Mouse (Mus musculus) embryonic facial prominence, embryonic 13.5 days (tissue): Measurements from ENCODE around the gene Cep128. TPM values are rescaled to one million over a fixed set of nuclear protein-coding genes. Genes with fewer than 3 reads are reported as not detected.

Experiments used
- ATAC-seq: fragments of 200-750 bp; cut with Nextera tagmentation; 2 replicates; pipeline ENCODE4 v1.8.0; 2017; ENCODE audit warnings: low read depth; ENCODE audit not compliant: insufficient number of reproducible peaks, insufficient read depth, low FRiP score, low TSS enrichment
- H3K27ac ChIP-seq: fragments of 300-500 bp; sonication (generic); 2 replicates; pipeline ENCODE4 v1.5.1; 2015; ENCODE audit warnings: moderate library complexity, mild to moderate bottlenecking, inconsistent platforms
- H3K27me3 ChIP-seq: fragments of 300-500 bp; sonication (generic); 2 replicates; pipeline ENCODE4 v1.6.1; 2015; ENCODE audit warnings: mild to moderate bottlenecking, inconsistent platforms
- H3K36me3 ChIP-seq: fragments of 300-500 bp; sonication (generic); 2 replicates; pipeline ENCODE4 v1.6.1; 2015; ENCODE audit warnings: mild to moderate bottlenecking, inconsistent platforms
- H3K4me1 ChIP-seq: fragments of 300-500 bp; sonication (generic); 2 replicates; pipeline ENCODE4 v1.6.1; 2015; ENCODE audit warnings: inconsistent platforms
- H3K4me2 ChIP-seq: fragments of 300-500 bp; sonication (generic); 2 replicates; pipeline ENCODE4 v1.6.1; 2015; ENCODE audit warnings: moderate library complexity, mild to moderate bottlenecking, inconsistent platforms
- H3K4me3 ChIP-seq: fragments of 300-500 bp; sonication (generic); 2 replicates; pipeline ENCODE4 v1.5.1; 2015; ENCODE audit warnings: mild to moderate bottlenecking, inconsistent platforms
- H3K9ac ChIP-seq: fragments of 300-500 bp; sonication (generic); 2 replicates; pipeline ENCODE4 v1.6.1; 2015; ENCODE audit warnings: mild to moderate bottlenecking, inconsistent platforms
- H3K9me3 ChIP-seq: fragments of 300-500 bp; sonication (generic); 2 replicates; pipeline ENCODE4 v1.6.1; 2016; ENCODE audit warnings: inconsistent platforms
- WGBS: fragments of 180-500 bp; shearing (Covaris S2); methylation state at CpG from one replicate; pipeline ENCODE4 v1.1.7; 2015; ENCODE audit warnings: mixed read lengths; 5-methylcytosine and 5-hydroxymethylcytosine counted together
- polyA plus RNA-seq: library from polyadenylated mRNA; unstranded; fragments of >200 nt; fragmentation: Nextera tagmentation; extraction: Ambion mirVana; gene quantifications from 2 replicates; pipeline ENCODE4 v1.2.1, GENCODE M21; 2015

The Cep128 gene
- polyA plus RNA-seq, 1 experiment from 2014 or later, result 9.1 TPM

DNA sequence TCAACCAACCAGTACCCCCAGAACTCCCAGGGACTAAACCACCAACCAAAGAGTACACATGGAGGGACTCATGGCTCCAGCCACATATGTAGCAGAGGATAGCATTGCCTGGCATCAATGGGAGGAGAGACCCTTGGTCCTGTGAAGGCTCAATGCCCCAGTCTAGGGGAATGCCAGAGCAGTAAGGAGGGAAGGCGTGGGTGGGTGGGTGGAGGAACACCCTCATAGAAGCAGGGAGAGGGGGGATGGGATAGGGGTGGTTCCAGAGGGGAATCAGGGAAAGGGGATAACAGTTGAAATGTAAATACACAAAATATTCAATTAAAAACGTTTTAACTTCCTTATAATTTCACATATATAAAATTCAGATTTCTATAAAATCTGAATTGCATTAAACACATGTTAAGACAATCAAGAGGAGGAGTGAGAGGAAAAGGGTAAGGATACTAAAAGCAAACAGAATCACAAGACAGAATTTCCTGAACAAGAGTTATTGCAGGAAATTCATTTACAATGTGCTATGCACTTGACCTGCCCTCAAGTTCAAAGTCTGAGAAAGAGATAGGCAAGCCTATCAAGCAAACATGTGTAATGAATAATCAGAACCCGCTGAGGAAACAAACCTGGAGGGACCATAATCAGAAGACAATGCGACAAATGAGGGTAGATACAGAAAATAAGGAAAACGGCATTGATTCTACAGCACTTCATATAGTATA is 207.2 kb downstream of the Cep128 start:
- Histone ChIP-seq H3K9me3 (no peaks in the 10 kb centered on the region), H3K36me3 (no peaks in the 10 kb centered on the region), H3K4me3 (no peak overlapping the region), H3K27ac (no peak overlapping the region), H3K4me2 (no peak overlapping the region), H3K9ac (no peak overlapping the region), H3K4me1 (no peaks in the 10 kb centered on the region), H3K27me3 (no peaks in the 10 kb centered on the region)
- WGBS, result 69% methylated on average over 5 of the region's 5 CpGs
- no peak for ATAC-seq

DNA sequence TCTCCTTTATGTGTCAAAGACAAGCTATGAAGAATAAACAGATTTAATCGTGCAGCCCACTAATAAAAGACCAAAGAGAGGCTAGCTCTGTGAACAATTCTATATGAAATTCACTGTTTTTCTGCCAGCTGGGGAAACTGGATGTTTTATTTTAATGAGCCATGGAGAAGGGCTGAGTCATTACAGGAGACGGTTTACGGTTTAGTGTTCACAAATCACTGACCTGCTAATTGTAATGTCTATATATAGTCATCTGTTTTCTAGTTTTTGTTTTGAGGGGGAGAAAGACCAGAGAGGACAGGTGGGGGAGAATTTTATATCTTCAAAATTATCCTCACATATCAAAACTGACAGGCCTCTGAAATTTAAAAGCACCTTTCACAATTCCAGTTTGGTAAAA is 212.6 kb downstream of the Cep128 start:
- no peaks in the 10 kb centered on the region for H3K4me1 ChIP-seq
- no peak overlapping the region for H3K4me2 ChIP-seq
- no peak overlapping the region for H3K4me3 ChIP-seq
- H3K9me3 ChIP-seq, result no peaks in the 10 kb centered on the region
- no peak for ATAC-seq
- H3K27ac ChIP-seq, result no peak overlapping the region
- no peaks in the 10 kb centered on the region for H3K27me3 ChIP-seq
- H3K36me3 ChIP-seq, result no peaks in the 10 kb centered on the region
- no peak overlapping the region for H3K9ac ChIP-seq
- WGBS, result 75% methylated on average over 3 of the region's 3 CpGs

DNA sequence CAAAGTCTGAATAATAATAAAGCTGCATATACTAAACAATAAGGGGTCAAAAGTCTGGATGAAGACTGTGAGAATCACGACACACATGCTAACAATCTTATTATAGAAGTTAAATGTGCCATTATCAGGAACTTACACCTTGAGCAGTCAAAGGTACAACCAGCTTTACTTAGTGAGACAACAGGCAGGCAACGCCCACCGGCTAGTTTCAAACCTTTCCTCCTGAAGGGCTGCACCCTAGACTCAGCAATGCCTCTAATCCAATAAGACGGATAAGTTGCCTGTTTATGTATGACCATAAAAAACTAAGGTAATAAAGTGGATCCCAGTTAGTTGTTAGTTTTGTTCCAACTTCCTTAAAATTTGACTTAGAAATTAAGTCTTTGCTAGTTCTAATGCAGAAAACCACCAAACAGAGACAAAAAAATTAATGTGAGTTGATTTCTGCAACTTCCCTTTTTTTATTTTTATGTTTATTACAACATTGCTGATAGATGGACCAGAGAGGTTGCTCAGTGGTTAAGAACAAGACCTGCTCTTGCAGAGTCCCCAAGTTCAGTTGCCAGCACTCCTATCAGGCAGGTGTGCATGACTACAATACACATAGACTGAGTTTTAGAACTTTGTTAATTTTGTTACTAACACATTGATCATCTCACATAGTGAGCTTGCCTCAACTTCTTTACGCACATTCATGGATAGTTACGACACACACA is 223.0 kb downstream of the Cep128 start:
- H3K27ac ChIP-seq, result no peak overlapping the region
- H3K4me2 ChIP-seq, result no peak overlapping the region
- H3K9me3 ChIP-seq, result no peaks in the 10 kb centered on the region
- H3K27me3 ChIP-seq, result no peaks in the 10 kb centered on the region
- no peaks in the 10 kb centered on the region for H3K4me1 ChIP-seq
- H3K9ac ChIP-seq, result no peak overlapping the region
- H3K4me3 ChIP-seq, result no peak overlapping the region
- 91% methylated on average over 6 of the region's 6 CpGs for WGBS
- ATAC-seq, result no peak
- no peaks in the 10 kb centered on the region for H3K36me3 ChIP-seq

DNA sequence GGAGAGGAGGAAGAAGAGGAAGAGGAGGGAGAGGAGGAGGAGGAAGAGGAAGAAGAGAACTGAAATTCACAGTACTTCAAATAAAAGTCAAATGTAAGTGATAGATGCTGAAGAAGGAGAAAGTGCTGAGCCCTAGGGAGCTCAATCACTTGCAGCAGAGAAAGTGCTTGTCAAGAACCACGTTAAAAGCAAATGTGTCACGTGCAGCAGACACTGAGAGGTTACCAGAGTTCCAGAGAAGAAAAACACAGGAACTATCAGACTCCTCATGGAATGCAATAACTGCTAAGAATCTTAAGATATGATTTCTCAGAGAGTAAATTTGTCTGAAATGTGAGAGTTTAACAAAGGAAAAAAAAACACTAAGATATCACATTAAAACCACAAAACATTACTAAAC is 225.7 kb downstream of the Cep128 start:
- no peaks in the 10 kb centered on the region for H3K4me1 ChIP-seq
- H3K27me3 ChIP-seq, result no peaks in the 10 kb centered on the region
- H3K36me3 ChIP-seq, result no peaks in the 10 kb centered on the region
- H3K9me3 ChIP-seq, result no peaks in the 10 kb centered on the region
- no peak overlapping the region for H3K4me3 ChIP-seq
- ATAC-seq, result no peak
- no peak overlapping the region for H3K9ac ChIP-seq
- WGBS, result 56% methylated on average over 2 of the region's 2 CpGs
- no peak overlapping the region for H3K27ac ChIP-seq
- H3K4me2 ChIP-seq, result no peak overlapping the region

DNA sequence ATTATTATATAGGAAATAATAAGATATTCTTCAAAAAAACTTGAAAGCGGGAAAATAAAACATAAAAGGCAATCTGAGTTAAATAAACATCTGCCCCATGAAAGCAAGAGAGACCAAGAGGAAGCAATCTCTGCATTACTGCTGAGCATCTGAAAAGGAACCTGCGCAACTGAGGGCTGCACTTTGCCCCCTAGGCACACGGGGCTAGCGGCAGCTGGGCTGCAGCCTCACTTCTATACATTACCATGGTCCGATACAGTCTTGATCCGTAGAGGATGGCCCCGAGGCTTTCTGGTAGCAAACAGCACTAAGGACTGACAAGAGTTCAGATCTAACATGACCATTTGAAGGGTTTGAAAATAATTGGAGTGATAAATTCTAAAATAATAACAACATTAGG is 230.2 kb downstream of the Cep128 start:
- no peaks in the 10 kb centered on the region for H3K4me1 ChIP-seq
- H3K9me3 ChIP-seq, result no peaks in the 10 kb centered on the region
- no peak overlapping the region for H3K4me2 ChIP-seq
- H3K27ac ChIP-seq, result no peak overlapping the region
- 66% methylated on average over 7 of the region's 7 CpGs for WGBS
- no peak overlapping the region for H3K4me3 ChIP-seq
- no peaks in the 10 kb centered on the region for H3K36me3 ChIP-seq
- ATAC-seq, result no peak
- H3K27me3 ChIP-seq, result no peaks in the 10 kb centered on the region
- no peak overlapping the region for H3K9ac ChIP-seq

DNA sequence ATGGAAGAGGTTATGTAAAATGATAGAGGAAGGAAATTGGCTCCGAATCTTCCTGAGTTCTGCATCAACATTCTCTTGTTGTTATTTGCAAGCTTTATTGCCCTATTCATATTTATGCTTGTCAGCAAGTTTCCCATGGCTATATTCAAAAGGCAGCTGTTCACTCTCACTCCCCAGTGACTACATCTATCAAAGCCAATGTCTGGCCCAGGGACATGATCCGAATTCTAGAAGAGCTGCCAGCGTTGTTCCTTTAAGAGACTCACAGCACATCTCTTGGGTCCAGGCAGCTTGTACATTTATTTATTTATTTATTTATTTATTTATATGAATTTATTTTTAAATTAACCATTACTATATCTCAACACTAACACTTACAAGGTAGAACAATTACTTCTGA is 235.1 kb downstream of the Cep128 start:
- Histone ChIP-seq H3K9ac (no peak overlapping the region), H3K27me3 (no peaks in the 10 kb centered on the region), H3K4me1 (no peaks in the 10 kb centered on the region), H3K4me2 (no peak overlapping the region), H3K36me3 (no peaks in the 10 kb centered on the region), H3K9me3 (no peaks in the 10 kb centered on the region), H3K4me3 (no peak overlapping the region), H3K27ac (no peak overlapping the region)
- 88% methylated on average over 3 of the region's 3 CpGs for WGBS
- ATAC-seq, result no peak

DNA sequence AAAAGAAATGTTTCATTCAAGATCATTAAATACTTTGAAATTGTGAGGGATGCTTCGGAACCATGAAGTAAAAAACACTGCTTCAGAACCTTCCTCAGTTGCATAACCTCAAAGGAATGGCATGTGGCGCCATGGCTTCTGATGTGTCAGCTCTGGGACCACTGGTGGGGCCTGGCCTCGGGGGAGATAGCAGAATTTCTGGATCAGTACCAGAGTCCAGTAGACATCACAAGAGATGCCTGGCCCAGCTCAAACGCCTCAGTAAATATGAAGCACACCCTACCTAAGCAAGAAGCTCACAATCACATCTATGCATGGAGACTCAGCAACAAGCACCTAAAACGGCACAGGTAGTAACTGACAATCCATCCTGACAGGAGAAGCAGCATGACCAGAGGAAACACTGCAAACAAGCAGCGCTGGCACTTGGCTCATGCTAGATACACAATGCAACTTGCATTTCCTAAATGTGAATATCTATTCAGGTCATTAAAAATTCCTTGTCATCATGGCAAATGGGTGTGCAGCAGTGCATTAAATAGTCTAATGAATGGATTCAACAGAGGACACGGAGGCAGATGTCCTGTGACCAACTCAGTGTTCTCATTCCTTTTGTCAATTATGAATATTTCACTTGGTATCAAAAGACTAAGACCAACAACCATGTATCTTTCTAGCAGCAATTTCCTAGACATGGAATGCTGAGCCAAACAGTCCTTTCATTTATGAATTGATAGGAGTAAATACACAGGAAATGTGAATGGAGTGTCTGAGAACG is 249.3 kb downstream of the Cep128 start:
- no peak overlapping the region for H3K4me2 ChIP-seq
- no peaks in the 10 kb centered on the region for H3K4me1 ChIP-seq
- no peaks in the 10 kb centered on the region for H3K27me3 ChIP-seq
- no peaks in the 10 kb centered on the region for H3K9me3 ChIP-seq
- H3K9ac ChIP-seq, result no peak overlapping the region
- H3K36me3 ChIP-seq, result no peaks in the 10 kb centered on the region
- no peak overlapping the region for H3K27ac ChIP-seq
- H3K4me3 ChIP-seq, result no peak overlapping the region
- WGBS, result 87% methylated on average over 8 of the region's 8 CpGs
- ATAC-seq, result no peak

DNA sequence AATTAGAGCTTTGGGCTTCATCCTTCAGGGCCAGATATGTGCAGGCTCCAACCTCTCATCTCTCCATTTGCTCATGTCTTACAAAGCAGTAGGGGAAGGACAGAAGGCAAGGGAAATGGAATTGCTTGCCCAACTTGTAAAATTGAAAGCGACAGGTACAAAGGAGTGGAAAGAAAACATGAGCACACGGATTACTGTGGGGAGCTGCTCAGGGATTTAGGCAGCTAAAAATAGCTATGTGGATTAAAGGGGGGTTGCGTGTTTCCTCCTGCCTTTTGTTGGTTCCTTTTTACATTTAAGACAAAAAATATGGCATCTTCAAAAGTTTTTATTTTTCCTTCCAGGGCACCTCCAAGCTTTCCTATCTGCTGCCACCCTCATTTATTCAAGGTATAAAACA is 269.2 kb downstream of the Cep128 start:
- Histone ChIP-seq H3K27ac (no peak overlapping the region), H3K4me3 (no peak overlapping the region), H3K4me1 (peaks cover 7% of the 10 kb centered on the region; the same call in 1 of the 2 replicates), H3K9me3 (no peaks in the 10 kb centered on the region), H3K27me3 (no peaks in the 10 kb centered on the region), H3K4me2 (no peak overlapping the region), H3K36me3 (no peaks in the 10 kb centered on the region), H3K9ac (no peak overlapping the region)
- 48% methylated on average over 3 of the region's 3 CpGs for WGBS
- no peak for ATAC-seq

DNA sequence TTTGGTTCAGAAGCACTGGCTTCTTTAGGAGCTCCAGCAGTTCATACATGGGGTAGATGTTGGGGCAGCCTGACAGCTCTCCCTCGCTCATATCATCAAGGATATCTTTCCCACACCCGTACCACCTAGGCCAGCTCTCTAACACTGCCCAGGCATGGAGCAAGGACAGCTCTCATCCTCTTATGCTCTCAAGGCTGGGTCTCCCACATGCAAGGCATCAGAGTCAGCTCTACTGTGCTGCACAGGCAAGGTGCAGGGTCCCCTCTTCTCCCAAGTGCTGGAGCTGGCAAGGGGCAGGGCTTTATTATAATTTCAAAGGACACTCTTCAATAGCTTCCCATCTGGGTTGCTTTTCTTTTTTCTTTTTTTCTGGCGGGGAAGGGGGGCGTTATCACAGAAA is 280.9 kb downstream of the Cep128 start:
- H3K27me3 ChIP-seq, result no peaks in the 10 kb centered on the region
- no peak overlapping the region for H3K9ac ChIP-seq
- H3K4me2 ChIP-seq, result no peak overlapping the region
- H3K9me3 ChIP-seq, result no peaks in the 10 kb centered on the region
- WGBS, result 77% methylated on average over 4 of the region's 4 CpGs
- no peaks in the 10 kb centered on the region for H3K36me3 ChIP-seq
- no peak for ATAC-seq
- H3K4me1 ChIP-seq, result peaks cover 6% of the 10 kb centered on the region; the same call in 1 of the 2 replicates
- no peak overlapping the region for H3K27ac ChIP-seq
- H3K4me3 ChIP-seq, result no peak overlapping the region

DNA sequence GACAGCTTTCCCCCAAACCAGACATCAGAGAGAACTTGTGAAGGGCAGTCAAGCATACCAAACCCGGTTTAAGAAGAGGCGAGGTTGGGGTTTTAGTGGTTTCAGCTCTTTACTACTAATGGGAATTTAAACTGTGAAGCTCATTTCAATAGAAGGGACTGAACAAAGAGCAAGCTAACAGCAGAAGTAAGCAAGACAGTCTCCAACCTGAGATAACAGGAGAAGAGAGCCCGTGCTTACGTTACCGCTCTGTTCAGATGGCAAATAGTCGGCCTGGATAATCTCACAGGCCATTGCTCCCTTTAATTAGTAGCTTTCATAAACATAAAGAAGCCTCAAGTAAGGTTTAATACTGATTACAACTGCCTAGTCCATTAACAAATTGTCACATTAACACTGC is 286.3 kb downstream of the Cep128 start:
- Histone ChIP-seq H3K9ac (no peak overlapping the region), H3K27me3 (no peaks in the 10 kb centered on the region), H3K4me1 (peaks cover 6% of the 10 kb centered on the region; the same call in 1 of the 2 replicates), H3K36me3 (no peaks in the 10 kb centered on the region), H3K4me2 (no peak overlapping the region), H3K9me3 (no peaks in the 10 kb centered on the region), H3K4me3 (no peak overlapping the region), H3K27ac (no peak overlapping the region)
- WGBS, result 69% methylated on average over 6 of the region's 6 CpGs
- ATAC-seq, result no peak

DNA sequence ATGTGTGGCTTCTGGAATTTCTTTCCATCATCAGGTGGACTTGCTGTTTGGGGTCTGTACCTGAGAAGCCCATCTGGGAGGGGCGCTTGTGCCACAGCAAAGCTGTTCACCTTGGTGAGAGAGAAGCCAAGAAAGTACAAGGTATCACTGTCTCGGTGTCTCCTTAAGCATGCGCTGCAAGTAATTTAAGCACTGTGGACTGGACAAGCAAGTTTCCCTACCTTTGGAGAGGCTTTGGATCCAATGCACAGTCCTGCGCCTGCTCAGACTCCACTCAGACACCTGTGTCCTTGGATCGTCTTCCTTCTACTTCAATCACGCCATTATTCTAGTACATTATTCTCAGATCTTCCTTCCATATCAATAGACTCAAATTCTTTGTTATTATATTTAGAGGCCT is 288.0 kb downstream of the Cep128 start:
- H3K4me3 ChIP-seq, result no peak overlapping the region
- ATAC-seq, result no peak; the same call in 1 of the 2 replicates
- no peaks in the 10 kb centered on the region for H3K27me3 ChIP-seq
- 79% methylated on average over 6 of the region's 6 CpGs for WGBS
- H3K4me2 ChIP-seq, result no peak overlapping the region
- H3K4me1 ChIP-seq, result no peaks in the 10 kb centered on the region
- H3K9me3 ChIP-seq, result no peaks in the 10 kb centered on the region
- H3K27ac ChIP-seq, result no peak overlapping the region
- no peaks in the 10 kb centered on the region for H3K36me3 ChIP-seq
- H3K9ac ChIP-seq, result no peak overlapping the region

DNA sequence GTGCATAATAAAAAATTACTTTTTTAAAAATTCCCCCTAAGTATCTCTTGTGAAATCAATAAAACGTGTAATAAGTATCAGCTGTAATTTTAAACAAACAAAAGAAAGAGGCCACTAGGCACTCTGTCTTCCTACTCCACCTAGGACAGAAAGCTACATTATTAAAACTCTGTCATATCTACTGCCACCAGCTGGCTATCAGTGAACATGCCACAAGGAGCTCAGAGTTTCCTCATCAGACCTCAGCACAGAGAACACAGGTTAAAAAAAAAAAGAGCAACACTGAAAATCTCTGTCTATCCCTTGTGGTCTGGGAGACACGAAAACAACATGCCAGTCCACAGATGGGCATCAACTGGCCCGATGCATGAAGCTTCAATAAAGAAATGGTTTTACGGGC is 295.9 kb downstream of the Cep128 start:
- Histone ChIP-seq H3K36me3 (no peaks in the 10 kb centered on the region), H3K27me3 (no peaks in the 10 kb centered on the region), H3K9ac (no peak overlapping the region), H3K27ac (no peak overlapping the region), H3K4me2 (no peak overlapping the region), H3K4me1 (no peaks in the 10 kb centered on the region), H3K9me3 (no peaks in the 10 kb centered on the region), H3K4me3 (no peak overlapping the region)
- ATAC-seq, result no peak
- 88% methylated on average over 4 of the region's 4 CpGs for WGBS
